Mouse (Mus musculus): Measurements from ENCODE around the gene Rab11fip4. TPM values are rescaled to one million over a fixed set of nuclear protein-coding genes. Genes with fewer than 3 reads are reported as not detected.

Gene Rab11fip4
- polyA plus RNA-seq, 1 experiment, result 0.11 TPM

DNA sequence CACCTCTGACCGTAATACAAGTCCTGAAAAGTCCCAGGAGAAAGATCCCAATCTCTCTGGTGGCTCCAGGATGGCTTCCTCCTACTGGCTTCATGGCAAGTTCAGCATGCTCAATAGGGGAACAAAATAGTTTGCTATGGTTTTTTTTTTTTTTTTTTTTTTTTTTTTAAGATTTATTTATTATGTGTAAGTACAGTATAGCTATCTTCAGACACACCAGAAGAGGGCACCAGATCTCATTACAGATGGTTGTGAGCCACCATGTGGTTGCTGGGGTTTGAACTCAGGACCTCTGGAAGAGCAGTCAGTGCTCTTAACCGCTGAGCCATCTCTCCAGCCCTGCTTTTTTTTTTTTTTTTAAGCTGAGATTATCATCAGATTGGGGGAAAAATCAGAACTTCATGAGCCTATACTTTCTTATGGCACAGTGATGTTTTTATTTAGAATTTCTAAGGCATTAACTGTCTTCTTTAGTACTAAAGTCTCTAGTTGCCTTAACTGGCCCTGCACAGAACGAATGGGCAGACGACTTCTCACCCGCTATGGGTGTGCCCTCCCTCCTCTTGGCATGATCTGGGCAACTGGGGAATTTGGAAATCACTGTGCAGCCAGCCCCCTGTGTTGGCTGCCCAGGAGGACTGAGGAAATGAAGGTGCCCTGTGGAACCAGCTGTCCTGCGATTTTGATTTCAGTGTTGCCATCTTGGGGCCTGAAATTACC lies 124.9 kb downstream of the Rab11fip4 start:
- H3K36me3 ChIP-seq (ENCODE audit: control insufficient read depth, insufficient read depth), result peaks cover 66% of the 10 kb centered on the region

DNA sequence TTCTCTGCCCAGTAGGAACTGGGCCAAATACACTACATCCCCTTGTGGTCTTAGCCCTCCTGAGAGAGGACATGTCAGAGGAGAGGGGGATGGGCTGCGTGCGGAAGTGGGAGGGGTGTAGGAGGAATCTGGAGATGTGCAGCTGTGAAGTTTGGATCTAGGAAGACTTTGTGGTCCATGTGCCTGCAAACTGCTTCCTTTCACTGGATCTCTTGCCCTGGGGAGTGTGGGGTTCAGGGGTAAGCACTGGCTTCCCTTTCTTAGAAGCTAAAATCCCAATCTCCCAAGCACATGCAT lies 125.4 kb downstream of the Rab11fip4 start:
- Histone ChIP-seq H3K4me3 (ENCODE audit: insufficient read depth, poor library complexity, severe bottlenecking) (no peak overlapping the region), H3K79me2 (ENCODE audit: control insufficient read depth, insufficient read depth) (peaks cover 100% of the 10 kb centered on the region), H3K79me3 (ENCODE audit: low read depth) (peaks cover 100% of the 10 kb centered on the region), H3K36me3 (ENCODE audit: control insufficient read depth, insufficient read depth) (peaks cover 71% of the 10 kb centered on the region), H3K27me3 (ENCODE audit: control insufficient read depth, insufficient read depth, insufficient read length) (no peaks in the 10 kb centered on the region), H3ac (ENCODE audit: control insufficient read depth, insufficient read length, low read depth) (no peak overlapping the region)
- TF ChIP-seq MYOG (IDR thresholded peaks at IDR 0.05; ENCODE audit: control insufficient read depth, extremely low read depth, insufficient read length), result no peak
- TF ChIP-seq CEBPB (IDR thresholded peaks at IDR 0.05; ENCODE audit: low read depth), result no peak
- no peak for TF ChIP-seq MAX (IDR thresholded peaks at IDR 0.05)
- TF ChIP-seq FOSL1 (IDR thresholded peaks at IDR 0.05; ENCODE audit: insufficient read depth, low read length, poor library complexity, severe bottlenecking), result no peak
- TF ChIP-seq MYOD1 (IDR thresholded peaks at IDR 0.05; ENCODE audit: control insufficient read depth, insufficient read length, low read depth), result no peak
- TF ChIP-seq CTCF (IDR thresholded peaks at IDR 0.05; ENCODE audit: control insufficient read depth, insufficient read depth, insufficient read length), result no peak
- no peak for TF ChIP-seq USF1 (IDR thresholded peaks at IDR 0.05; ENCODE audit: low read depth)

More for the DNA sequence above, 124.9 kb downstream of the Rab11fip4 start:
- Histone ChIP-seq H3K27me3 (ENCODE audit: control insufficient read depth, insufficient read depth, insufficient read length) (no peaks in the 10 kb centered on the region), H3K4me3 (ENCODE audit: insufficient read depth, poor library complexity, severe bottlenecking) (no peak overlapping the region), H3K79me3 (ENCODE audit: low read depth) (peaks cover 97% of the 10 kb centered on the region), H3K79me2 (ENCODE audit: control insufficient read depth, insufficient read depth) (peaks cover 100% of the 10 kb centered on the region), H3ac (ENCODE audit: control insufficient read depth, insufficient read length, low read depth) (no peak overlapping the region)
- no peak for TF ChIP-seq USF1 (IDR thresholded peaks at IDR 0.05; ENCODE audit: low read depth)
- TF ChIP-seq FOSL1 (IDR thresholded peaks at IDR 0.05; ENCODE audit: insufficient read depth, low read length, poor library complexity, severe bottlenecking), result no peak
- no peak for TF ChIP-seq CEBPB (IDR thresholded peaks at IDR 0.05; ENCODE audit: low read depth)
- TF ChIP-seq MAX (IDR thresholded peaks at IDR 0.05), result no peak
- no peak for TF ChIP-seq MYOG (IDR thresholded peaks at IDR 0.05; ENCODE audit: control insufficient read depth, extremely low read depth, insufficient read length)
- TF ChIP-seq CTCF (IDR thresholded peaks at IDR 0.05; ENCODE audit: control insufficient read depth, insufficient read depth, insufficient read length), result no peak

DNA sequence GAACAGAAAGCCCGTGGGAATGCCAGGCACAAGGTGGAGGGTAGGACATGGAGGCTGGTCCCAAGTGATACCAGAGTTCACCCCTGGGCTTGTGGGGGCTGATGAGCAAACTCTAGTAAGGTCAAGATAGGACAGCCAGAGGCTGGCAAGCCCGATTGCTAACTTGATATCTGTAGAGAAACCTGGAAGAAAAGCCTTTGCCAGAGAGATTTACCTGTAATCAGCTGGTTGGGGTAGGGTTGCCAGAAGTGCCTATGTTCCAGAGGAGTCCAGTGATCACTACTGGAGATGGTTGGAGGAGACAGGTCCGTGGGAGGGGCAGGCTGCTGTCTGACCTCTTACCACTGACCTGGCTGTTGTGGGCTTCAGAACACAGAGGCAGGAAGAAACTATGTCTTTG lies 126.3 kb downstream of the Rab11fip4 start:
- H3K79me2 ChIP-seq (ENCODE audit: control insufficient read depth, insufficient read depth), result peaks cover 100% of the 10 kb centered on the region
- H3ac ChIP-seq (ENCODE audit: control insufficient read depth, insufficient read length, low read depth), result no peak overlapping the region
- peaks cover 78% of the 10 kb centered on the region for H3K36me3 ChIP-seq (ENCODE audit: control insufficient read depth, insufficient read depth)
- H3K79me3 ChIP-seq (ENCODE audit: low read depth), result peaks cover 100% of the 10 kb centered on the region
- TF ChIP-seq MAX (IDR thresholded peaks at IDR 0.05), result no peak
- no peak for TF ChIP-seq FOSL1 (IDR thresholded peaks at IDR 0.05; ENCODE audit: insufficient read depth, low read length, poor library complexity, severe bottlenecking)
- TF ChIP-seq CEBPB (IDR thresholded peaks at IDR 0.05; ENCODE audit: low read depth), result no peak
- no peak for TF ChIP-seq MYOG (IDR thresholded peaks at IDR 0.05; ENCODE audit: control insufficient read depth, extremely low read depth, insufficient read length)
- no peak for TF ChIP-seq USF1 (IDR thresholded peaks at IDR 0.05; ENCODE audit: low read depth)
- no peak for TF ChIP-seq CTCF (IDR thresholded peaks at IDR 0.05; ENCODE audit: control insufficient read depth, insufficient read depth, insufficient read length)
- no peak for TF ChIP-seq MYOD1 (IDR thresholded peaks at IDR 0.05; ENCODE audit: control insufficient read depth, insufficient read length, low read depth)
- H3K4me3 ChIP-seq (ENCODE audit: insufficient read depth, poor library complexity, severe bottlenecking), result no peak overlapping the region
- H3K27me3 ChIP-seq (ENCODE audit: control insufficient read depth, insufficient read depth, insufficient read length), result no peaks in the 10 kb centered on the region

DNA sequence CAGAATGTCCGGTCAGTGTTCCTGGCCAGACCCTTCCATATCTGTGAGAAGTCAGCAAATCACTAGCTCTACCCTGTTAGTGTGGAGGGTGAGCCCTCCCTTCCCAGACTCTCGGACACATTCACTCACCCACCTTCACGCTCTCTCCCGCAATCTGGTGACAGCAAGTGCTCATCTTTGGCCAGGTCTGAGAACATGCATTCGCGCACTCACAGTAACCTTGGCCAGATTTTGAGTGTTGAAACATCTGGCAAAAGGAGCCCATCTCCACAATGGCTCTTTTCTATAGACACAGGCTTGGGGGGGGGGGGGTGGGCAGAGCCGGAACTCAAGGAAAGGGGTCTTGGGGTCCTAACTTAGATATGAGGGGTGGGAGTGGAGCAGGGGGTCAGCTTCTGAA lies 126.8 kb downstream of the Rab11fip4 start:
- H3K79me2 ChIP-seq (ENCODE audit: control insufficient read depth, insufficient read depth), result peaks cover 100% of the 10 kb centered on the region
- H3ac ChIP-seq (ENCODE audit: control insufficient read depth, insufficient read length, low read depth), result no peak overlapping the region
- peaks cover 100% of the 10 kb centered on the region for H3K79me3 ChIP-seq (ENCODE audit: low read depth)
- H3K4me3 ChIP-seq (ENCODE audit: insufficient read depth, poor library complexity, severe bottlenecking), result no peak overlapping the region
- H3K36me3 ChIP-seq (ENCODE audit: control insufficient read depth, insufficient read depth), result peaks cover 83% of the 10 kb centered on the region
- H3K27me3 ChIP-seq (ENCODE audit: control insufficient read depth, insufficient read depth, insufficient read length), result no peaks in the 10 kb centered on the region
- TF ChIP-seq CTCF (IDR thresholded peaks at IDR 0.05; ENCODE audit: control insufficient read depth, insufficient read depth, insufficient read length) (no peak), CEBPB (IDR thresholded peaks at IDR 0.05; ENCODE audit: low read depth) (no peak), MYOD1 (IDR thresholded peaks at IDR 0.05; ENCODE audit: control insufficient read depth, insufficient read length, low read depth) (no peak), USF1 (IDR thresholded peaks at IDR 0.05; ENCODE audit: low read depth) (no peak)

DNA sequence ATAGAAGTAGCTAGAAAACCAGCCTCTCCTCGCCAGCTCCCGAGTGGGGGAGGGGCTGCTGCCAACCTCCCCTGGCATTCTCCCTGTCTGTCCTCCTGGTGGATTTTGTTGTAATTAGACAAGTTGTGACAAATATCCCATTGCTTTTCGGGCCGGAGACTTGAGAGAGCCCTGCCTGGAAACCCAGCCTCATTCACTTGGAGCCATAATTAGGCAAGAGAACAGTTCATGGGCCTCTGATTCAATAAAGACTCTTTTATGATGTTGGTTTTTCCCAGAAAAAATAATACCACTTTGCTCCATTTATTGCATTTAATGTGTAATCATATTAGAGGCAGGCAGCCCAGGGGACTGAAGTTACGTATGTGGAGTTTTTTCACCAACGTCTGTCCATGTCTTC lies 127.2 kb downstream of the Rab11fip4 start:
- Histone ChIP-seq H3ac (ENCODE audit: control insufficient read depth, insufficient read length, low read depth) (no peak overlapping the region), H3K79me2 (ENCODE audit: control insufficient read depth, insufficient read depth) (peaks cover 100% of the 10 kb centered on the region), H3K36me3 (ENCODE audit: control insufficient read depth, insufficient read depth) (peaks cover 87% of the 10 kb centered on the region), H3K27me3 (ENCODE audit: control insufficient read depth, insufficient read depth, insufficient read length) (no peaks in the 10 kb centered on the region), H3K79me3 (ENCODE audit: low read depth) (peaks cover 100% of the 10 kb centered on the region), H3K4me3 (ENCODE audit: insufficient read depth, poor library complexity, severe bottlenecking) (no peak overlapping the region)
- TF ChIP-seq MYOG (IDR thresholded peaks at IDR 0.05; ENCODE audit: control insufficient read depth, extremely low read depth, insufficient read length) (no peak), CEBPB (IDR thresholded peaks at IDR 0.05; ENCODE audit: low read depth) (no peak), MYOD1 (IDR thresholded peaks at IDR 0.05; ENCODE audit: control insufficient read depth, insufficient read length, low read depth) (no peak), CTCF (IDR thresholded peaks at IDR 0.05; ENCODE audit: control insufficient read depth, insufficient read depth, insufficient read length) (no peak), MAX (IDR thresholded peaks at IDR 0.05) (no peak), FOSL1 (IDR thresholded peaks at IDR 0.05; ENCODE audit: insufficient read depth, low read length, poor library complexity, severe bottlenecking) (no peak), USF1 (IDR thresholded peaks at IDR 0.05; ENCODE audit: low read depth) (no peak)

Data from C2C12 (cell line).